Mouse (Mus musculus) cortical plate, adult 2 months (tissue): ENCODE data around the gene Fbxl3. TPM values are rescaled to one million over a fixed set of nuclear protein-coding genes. Genes with fewer than 3 reads are reported as not detected.
A peak's percentile ranks its signal among the peaks of the same experiment; 100 is the strongest.

ENCODE experiments used
- H3K27ac ChIP-seq: fragments of 200-500 bp; 2 replicates; pipeline ENCODE4 v1.5.1; 2012; ENCODE audit warnings: low read length, control low read depth, inconsistent platforms; ENCODE audit not compliant: insufficient read depth
- H3K4me1 ChIP-seq: fragments of 200-500 bp; 2 replicates; pipeline ENCODE4 v1.6.1; 2011; ENCODE audit warnings: low read length; ENCODE audit not compliant: control insufficient read depth, insufficient read depth
- H3K4me3 ChIP-seq: fragments of 200-500 bp; 2 replicates; pipeline ENCODE4 v1.5.1; 2011; ENCODE audit warnings: mild to moderate bottlenecking, low read length, control low read depth; ENCODE audit not compliant: insufficient read depth
- CTCF ChIP-seq: fragments of 200-500 bp; IDR thresholded peaks from 2 replicates; pipeline ENCODE4 v1.5.1; 2011; ENCODE audit warnings: mild to moderate bottlenecking, control low read depth, low read length; ENCODE audit not compliant: insufficient read depth; ENCODE audit errors: extremely low read depth
- POLR2A ChIP-seq: fragments of 200-500 bp; IDR thresholded peaks from 2 replicates; pipeline ENCODE4 v1.6.1; 2011; ENCODE audit warnings: mild to moderate bottlenecking, low read length, control low read depth; ENCODE audit not compliant: insufficient read depth; ENCODE audit errors: extremely low read depth
- polyA plus RNA-seq: library from polyadenylated mRNA; depleted of rRNA; stranded (reverse); fragments of >200 nt; gene quantifications from 2 replicates; pipeline ENCODE4 v1.2.3, GENCODE M21; 2012

The Fbxl3 gene
- polyA plus RNA-seq, 1 experiment = 116 TPM

GRCm38 (mm10) chr14:103100296-103100695 is 930 bp upstream of the Fbxl3 start:
- H3K27ac ChIP-seq = no peak overlapping the region
- TF ChIP-seq CTCF (no peak), POLR2A (no peak)
- no peak overlapping the region for H3K4me3 ChIP-seq

GRCm38 (mm10) chr14:103098587-103099235 is 655 bp downstream of the Fbxl3 start:
- TF ChIP-seq POLR2A = no peak
- TF ChIP-seq CTCF = no peak
- H3K27ac ChIP-seq = peak overlapping the region; percentile 100
- peaks cover 10% of the 10 kb centered on the region; the same call in 1 of the 2 replicates for H3K4me1 ChIP-seq
- H3K4me3 ChIP-seq = peak overlapping the region; percentile 86

More at GRCm38 (mm10) chr14:103100296-103100695, 930 bp upstream of the Fbxl3 start:
- H3K4me1 ChIP-seq = peaks cover 6% of the 10 kb centered on the region; the same call in 1 of the 2 replicates

DNA sequence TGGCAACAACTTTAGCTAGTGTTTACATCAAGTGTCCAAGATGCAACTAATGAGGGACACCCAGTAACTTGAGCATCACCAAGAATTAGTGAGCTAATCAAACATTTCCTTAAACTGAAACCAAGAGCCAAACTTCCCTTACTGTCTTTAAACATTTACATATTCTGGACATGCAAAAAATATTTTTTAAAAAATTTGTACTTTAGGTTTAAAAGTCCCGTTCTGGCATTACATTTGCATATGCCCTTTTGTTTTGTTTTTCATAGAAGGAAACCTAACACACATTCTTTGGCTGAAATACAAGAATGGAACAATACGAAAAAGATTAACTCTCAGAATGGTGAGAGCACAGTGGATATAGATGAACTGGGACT is 1.2 kb downstream of the Fbxl3 start:
- Histone ChIP-seq H3K4me1 (peaks cover 14% of the 10 kb centered on the region; the same call in 1 of the 2 replicates), H3K4me3 (peak overlapping the region; percentile 86), H3K27ac (no peak overlapping the region)
- no peak for TF ChIP-seq CTCF
- no peak for TF ChIP-seq POLR2A

GRCm38 (mm10) chr14:103096621-103097020 is 2.7 kb downstream of the Fbxl3 start:
- no peak overlapping the region; the same call in 1 of the 2 replicates for H3K4me3 ChIP-seq
- no peak for TF ChIP-seq POLR2A
- no peak for TF ChIP-seq CTCF
- H3K27ac ChIP-seq = no peak overlapping the region
- H3K4me1 ChIP-seq = peaks cover 15% of the 10 kb centered on the region; the same call in 1 of the 2 replicates

DNA sequence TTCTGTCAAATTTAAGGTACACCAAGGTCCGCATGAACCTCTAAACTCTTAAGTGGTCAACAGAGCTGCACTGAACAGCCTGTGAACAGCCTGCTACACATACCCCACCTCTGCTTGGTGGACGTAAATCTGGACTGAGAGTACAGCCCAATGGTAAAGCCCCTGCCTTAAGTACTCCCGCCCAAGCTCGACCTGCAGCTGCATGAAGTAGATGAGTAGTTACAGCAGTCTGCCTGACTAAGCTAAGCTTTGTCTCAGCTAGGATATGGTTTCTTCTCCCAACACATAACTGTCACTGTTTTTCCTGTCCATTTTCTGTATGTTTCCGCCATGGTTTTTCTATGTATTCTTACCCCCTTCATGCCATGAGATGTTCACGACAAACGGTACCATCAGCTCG is 3.5 kb downstream of the Fbxl3 start:
- no peak overlapping the region for H3K4me3 ChIP-seq
- peaks cover 15% of the 10 kb centered on the region; the same call in 1 of the 2 replicates for H3K4me1 ChIP-seq
- H3K27ac ChIP-seq = no peak overlapping the region
- no peak for TF ChIP-seq POLR2A

DNA sequence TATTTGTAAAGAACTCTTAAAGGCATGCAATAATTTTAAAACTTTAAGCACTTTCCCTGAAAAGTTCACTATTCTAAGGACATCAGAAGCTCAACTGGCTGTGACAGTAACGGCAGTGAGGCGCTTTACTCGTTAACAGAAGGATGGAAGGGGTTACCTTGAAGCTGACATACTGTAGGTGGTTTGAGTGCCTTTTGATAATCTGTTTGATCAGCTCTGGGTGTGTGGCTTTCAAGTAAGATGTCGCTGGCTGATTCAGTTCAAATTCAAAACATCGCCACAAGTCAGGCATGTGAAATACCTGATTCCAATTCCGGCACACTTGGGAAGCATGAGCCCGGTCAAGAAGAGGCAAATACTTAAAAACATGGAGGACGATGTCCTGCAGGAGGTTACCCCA is 4.3 kb downstream of the Fbxl3 start:
- H3K4me3 ChIP-seq = no peak overlapping the region
- TF ChIP-seq CTCF = no peak
- no peak for TF ChIP-seq POLR2A
- H3K27ac ChIP-seq = no peak overlapping the region
- peaks cover 15% of the 10 kb centered on the region; the same call in 1 of the 2 replicates for H3K4me1 ChIP-seq

DNA sequence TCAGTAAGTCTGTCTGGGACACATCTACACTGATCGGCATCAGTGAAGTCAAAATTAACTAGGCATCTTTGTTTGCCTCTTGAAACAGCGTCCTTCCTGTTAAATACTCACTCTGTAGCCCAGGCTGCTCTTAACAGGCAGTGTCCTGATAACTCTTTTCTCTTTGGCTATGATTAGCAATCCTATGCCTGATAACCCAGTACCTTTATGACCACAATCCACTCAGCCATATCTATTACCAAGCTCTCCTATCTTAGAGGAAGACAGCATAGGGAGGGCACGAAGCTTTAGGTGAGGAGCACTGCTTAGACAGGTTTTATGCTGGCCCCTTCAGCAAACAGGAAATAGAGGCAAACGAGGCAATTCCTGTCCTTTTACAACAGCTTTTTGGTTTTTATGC is 5.7 kb downstream of the Fbxl3 start:
- TF ChIP-seq CTCF (no peak), POLR2A (no peak)
- peaks cover 15% of the 10 kb centered on the region; the same call in 1 of the 2 replicates for H3K4me1 ChIP-seq
- no peak overlapping the region for H3K4me3 ChIP-seq
- no peak overlapping the region for H3K27ac ChIP-seq

GRCm38 (mm10) chr14:103093236-103093635 is 6.1 kb downstream of the Fbxl3 start:
- no peak for TF ChIP-seq CTCF
- TF ChIP-seq POLR2A = no peak
- Histone ChIP-seq H3K4me3 (no peak overlapping the region), H3K4me1 (peaks cover 15% of the 10 kb centered on the region; the same call in 1 of the 2 replicates), H3K27ac (no peak overlapping the region)

DNA sequence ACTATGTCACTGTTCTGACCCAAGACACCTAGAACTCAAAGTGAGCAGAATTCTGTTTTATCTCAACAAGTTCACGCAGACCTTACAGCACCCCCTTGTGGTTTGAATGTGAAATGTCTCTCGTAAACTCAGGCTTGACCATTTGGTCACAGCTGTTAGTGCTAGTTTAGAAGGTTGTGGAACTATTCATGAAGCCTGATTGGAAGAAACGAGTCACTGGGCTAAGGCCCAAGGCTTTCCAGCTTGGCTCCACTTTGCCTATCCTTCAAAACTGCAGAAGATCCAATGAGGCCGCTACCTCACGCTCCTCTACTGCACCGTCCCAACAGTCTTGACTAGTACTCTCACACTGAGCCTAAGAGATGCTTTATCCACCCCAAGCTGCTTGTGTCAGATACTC is 10.7 kb downstream of the Fbxl3 start:
- Histone ChIP-seq H3K27ac (no peak overlapping the region), H3K4me3 (no peak overlapping the region), H3K4me1 (peaks cover 8% of the 10 kb centered on the region)
- TF ChIP-seq CTCF (peak; percentile 53; the same call in 1 of the 2 replicates), POLR2A (no peak)

DNA sequence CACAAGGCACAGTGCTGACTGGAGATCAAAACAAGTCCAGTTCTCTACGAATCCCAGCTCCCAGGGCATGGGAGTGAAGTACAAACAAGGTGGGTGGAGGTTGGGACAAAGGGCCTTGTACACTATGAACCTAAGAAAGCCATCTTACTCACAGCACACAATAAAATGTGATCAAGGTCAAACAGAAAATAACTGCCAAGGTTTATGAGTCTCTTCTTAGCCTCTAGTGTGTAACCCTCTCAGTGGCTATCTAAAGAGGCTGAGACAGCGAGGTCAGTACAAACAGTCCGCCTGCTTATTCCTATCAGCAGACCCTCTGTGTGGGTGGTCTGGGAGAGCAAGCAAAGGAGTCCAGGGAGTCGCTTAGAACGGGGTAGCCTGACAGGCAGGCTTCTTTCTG is 11.5 kb downstream of the Fbxl3 start:
- no peak for TF ChIP-seq CTCF
- no peak for TF ChIP-seq POLR2A
- Histone ChIP-seq H3K4me1 (peaks cover 4% of the 10 kb centered on the region), H3K4me3 (no peak overlapping the region), H3K27ac (no peak overlapping the region)

DNA sequence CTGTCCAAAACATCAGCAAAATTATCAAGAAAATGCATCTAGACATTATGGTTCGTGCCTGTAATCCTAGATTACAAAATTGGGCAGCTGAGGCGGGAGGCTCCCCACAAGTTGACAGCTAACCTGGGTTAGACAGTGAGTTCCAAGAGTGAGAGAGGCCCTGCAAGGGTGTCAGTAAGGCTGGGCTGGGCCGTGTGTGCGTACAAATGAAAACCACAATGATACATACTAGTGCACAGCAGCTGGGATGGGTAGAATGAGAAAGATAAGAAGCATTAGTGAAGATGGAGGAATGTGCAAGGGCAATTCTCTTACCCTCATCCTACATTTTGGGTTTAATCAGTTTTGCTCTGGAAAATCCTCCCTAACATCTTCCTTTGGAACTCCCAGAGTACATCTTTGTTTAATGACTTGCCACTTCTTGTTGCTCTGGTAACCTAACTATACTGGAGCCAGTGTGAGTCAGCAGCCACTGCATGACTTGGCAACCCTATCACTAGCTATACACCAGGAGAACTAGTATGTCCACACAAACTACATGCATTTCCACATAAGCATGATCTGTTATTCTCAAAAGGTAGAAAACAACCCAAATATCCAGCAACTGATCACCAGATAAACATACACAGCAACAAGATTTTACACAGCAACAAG is 12.6 kb downstream of the Fbxl3 start:
- Histone ChIP-seq H3K4me1 (peaks cover 4% of the 10 kb centered on the region), H3K27ac (peak overlapping the region; percentile 67; the same call in 1 of the 2 replicates), H3K4me3 (no peak overlapping the region)
- no peak for TF ChIP-seq CTCF
- TF ChIP-seq POLR2A = no peak
